Mouse (Mus musculus): ENCODE measurements around the gene Dcaf6. TPM values are rescaled to one million over a fixed set of nuclear protein-coding genes. Genes with fewer than 3 reads are reported as not detected.
A peak's percentile ranks its signal among the peaks of the same experiment; 100 is the strongest.

The Dcaf6 gene
- polyA plus RNA-seq, 1 experiment: 24.7 TPM

- Histone ChIP-seq H3K4me1 (ENCODE audit: control insufficient read depth, insufficient read depth, low read length) (no peaks in the 10 kb centered on the region), H3K4me3 (ENCODE audit: insufficient read depth, low read depth, low read length) (no peak overlapping the region), H3K36me3 (ENCODE audit: control insufficient read depth, insufficient read depth, low read length) (0 out of 2 replicates have a peak, but pooled peaks cover 3% of the 10 kb centered on the region), H3K27me3 (replicated peaks; ENCODE audit: control insufficient read depth, insufficient read depth, low read length) (no peaks in the 10 kb centered on the region), H3K27ac (ENCODE audit: insufficient read depth, low read depth, low read length) (no peak overlapping the region)
- WGBS: 86% methylated on average over 2 of the region's 2 CpGs
- TF ChIP-seq CTCF (conservative IDR thresholded peaks at IDR 0.05; ENCODE audit: insufficient read depth, insufficient read length, low read depth, low read length) (no peak), POLR2A (IDR thresholded peaks at IDR 0.05; ENCODE audit: low read depth, low read length) (no peak)
- no peak for DNase-seq
Measured at GRCm38 (mm10) chr1:165327370-165327769, 132.9 kb downstream of the Dcaf6 start.

- Histone ChIP-seq H3K27ac (ENCODE audit: insufficient read depth, low read depth, low read length) (no peak overlapping the region), H3K27me3 (replicated peaks; ENCODE audit: control insufficient read depth, insufficient read depth, low read length) (no peaks in the 10 kb centered on the region), H3K4me1 (ENCODE audit: control insufficient read depth, insufficient read depth, low read length) (no peaks in the 10 kb centered on the region), H3K36me3 (ENCODE audit: control insufficient read depth, insufficient read depth, low read length) (no peaks in the 10 kb centered on the region), H3K4me3 (ENCODE audit: insufficient read depth, low read depth, low read length) (no peak overlapping the region)
- DNase-seq: no peak
- no peak for TF ChIP-seq CTCF (conservative IDR thresholded peaks at IDR 0.05; ENCODE audit: insufficient read depth, insufficient read length, low read depth, low read length)
- TF ChIP-seq POLR2A (IDR thresholded peaks at IDR 0.05; ENCODE audit: low read depth, low read length): no peak
- 45% methylated on average over 7 of the region's 7 CpGs for WGBS
Measured at GRCm38 (mm10) chr1:165322934-165323333, 137.3 kb downstream of the Dcaf6 start.

GRCm38 (mm10) chr1:165321891-165322290, 138.4 kb downstream of the Dcaf6 start:
- Histone ChIP-seq H3K27me3 (replicated peaks; ENCODE audit: control insufficient read depth, insufficient read depth, low read length) (no peaks in the 10 kb centered on the region), H3K27ac (ENCODE audit: insufficient read depth, low read depth, low read length) (no peak overlapping the region), H3K36me3 (ENCODE audit: control insufficient read depth, insufficient read depth, low read length) (no peaks in the 10 kb centered on the region), H3K4me3 (ENCODE audit: insufficient read depth, low read depth, low read length) (no peak overlapping the region), H3K4me1 (ENCODE audit: control insufficient read depth, insufficient read depth, low read length) (no peaks in the 10 kb centered on the region)
- 84% methylated on average over 7 of the region's 7 CpGs for WGBS
- DNase-seq: no peak
- TF ChIP-seq POLR2A (IDR thresholded peaks at IDR 0.05; ENCODE audit: low read depth, low read length): no peak
- no peak for TF ChIP-seq CTCF (conservative IDR thresholded peaks at IDR 0.05; ENCODE audit: insufficient read depth, insufficient read length, low read depth, low read length)

GRCm38 (mm10) chr1:165321393-165321861, 138.8 kb downstream of the Dcaf6 start:
- H3K27me3 ChIP-seq (replicated peaks; ENCODE audit: control insufficient read depth, insufficient read depth, low read length): no peaks in the 10 kb centered on the region
- 74% methylated on average over 13 of the region's 13 CpGs for WGBS
- H3K36me3 ChIP-seq (ENCODE audit: control insufficient read depth, insufficient read depth, low read length): no peaks in the 10 kb centered on the region
- TF ChIP-seq CTCF (conservative IDR thresholded peaks at IDR 0.05; ENCODE audit: insufficient read depth, insufficient read length, low read depth, low read length): no peak
- no peak overlapping the region for H3K27ac ChIP-seq (ENCODE audit: insufficient read depth, low read depth, low read length)
- no peak overlapping the region for H3K4me3 ChIP-seq (ENCODE audit: insufficient read depth, low read depth, low read length)
- H3K4me1 ChIP-seq (ENCODE audit: control insufficient read depth, insufficient read depth, low read length): no peaks in the 10 kb centered on the region
- DNase-seq: no peak

- no peak overlapping the region for H3K4me3 ChIP-seq (ENCODE audit: insufficient read depth, low read depth, low read length)
- WGBS: 36% methylated on average over 10 of the region's 10 CpGs
Measured at GRCm38 (mm10) chr1:165320141-165320934, 139.9 kb downstream of the Dcaf6 start.

GRCm38 (mm10) chr1:165316361-165316760, 143.9 kb downstream of the Dcaf6 start:
- H3K27ac ChIP-seq (ENCODE audit: insufficient read depth, low read depth, low read length): no peak overlapping the region
- H3K4me1 ChIP-seq (ENCODE audit: control insufficient read depth, insufficient read depth, low read length): no peaks in the 10 kb centered on the region
- no peak for TF ChIP-seq POLR2A (IDR thresholded peaks at IDR 0.05; ENCODE audit: low read depth, low read length)
- TF ChIP-seq CTCF (conservative IDR thresholded peaks at IDR 0.05; ENCODE audit: insufficient read depth, insufficient read length, low read depth, low read length): no peak
- H3K27me3 ChIP-seq (replicated peaks; ENCODE audit: control insufficient read depth, insufficient read depth, low read length): no peaks in the 10 kb centered on the region
- H3K36me3 ChIP-seq (ENCODE audit: control insufficient read depth, insufficient read depth, low read length): no peaks in the 10 kb centered on the region
- no peak for DNase-seq
- H3K4me3 ChIP-seq (ENCODE audit: insufficient read depth, low read depth, low read length): no peak overlapping the region
- WGBS: 76% methylated on average over 11 of the region's 11 CpGs

More at GRCm38 (mm10) chr1:165320141-165320934, 139.9 kb downstream of the Dcaf6 start:
- no peaks in the 10 kb centered on the region for H3K4me1 ChIP-seq (ENCODE audit: control insufficient read depth, insufficient read depth, low read length)
- no peaks in the 10 kb centered on the region for H3K27me3 ChIP-seq (replicated peaks; ENCODE audit: control insufficient read depth, insufficient read depth, low read length)
- DNase-seq: peak; percentile 69
- H3K27ac ChIP-seq (ENCODE audit: insufficient read depth, low read depth, low read length): no peak overlapping the region
- no peak for TF ChIP-seq POLR2A (IDR thresholded peaks at IDR 0.05; ENCODE audit: low read depth, low read length)
- peak; percentile 90 for TF ChIP-seq CTCF (conservative IDR thresholded peaks at IDR 0.05; ENCODE audit: insufficient read depth, insufficient read length, low read depth, low read length)
- no peaks in the 10 kb centered on the region for H3K36me3 ChIP-seq (ENCODE audit: control insufficient read depth, insufficient read depth, low read length)

GRCm38 (mm10) chr1:165308180-165308579, 152.1 kb downstream of the Dcaf6 start:
- WGBS: 84% methylated on average over 11 of the region's 11 CpGs
- TF ChIP-seq CTCF (conservative IDR thresholded peaks at IDR 0.05; ENCODE audit: insufficient read depth, insufficient read length, low read depth, low read length) (no peak), POLR2A (IDR thresholded peaks at IDR 0.05; ENCODE audit: low read depth, low read length) (no peak)
- Histone ChIP-seq H3K4me1 (ENCODE audit: control insufficient read depth, insufficient read depth, low read length) (no peaks in the 10 kb centered on the region), H3K36me3 (ENCODE audit: control insufficient read depth, insufficient read depth, low read length) (no peaks in the 10 kb centered on the region), H3K27me3 (replicated peaks; ENCODE audit: control insufficient read depth, insufficient read depth, low read length) (no peaks in the 10 kb centered on the region), H3K4me3 (ENCODE audit: insufficient read depth, low read depth, low read length) (no peak overlapping the region), H3K27ac (ENCODE audit: insufficient read depth, low read depth, low read length) (no peak overlapping the region)
- no peak for DNase-seq

Data from kidney, adult 2 months (tissue).